Mouse (Mus musculus) MEL (cell line): ENCODE data around the gene Nrf1. TPM values are rescaled to one million over a fixed set of nuclear protein-coding genes. Genes with fewer than 3 reads are reported as not detected.

ENCODE experiments used
- DNase-seq: peaks from one replicate; pipeline ENCODE4 v3.0.0; 2011; ENCODE audit warnings: low read depth, low spot score
- H3K27ac ChIP-seq: 2 replicates; pipeline ENCODE4 v1.5.1; 2012; ENCODE audit warnings: low read depth, mild to moderate bottlenecking, control low read depth, low read length, moderate library complexity; ENCODE audit not compliant: control insufficient read depth
- H3K27me3 ChIP-seq, 2 experiments: fragments of 150-350 bp in 1 of 2; sonication (generic) in 1 of 2; 2 replicates each; pipeline ENCODE4 v1.6.1; 2012; ENCODE audit warnings: low read length in 2 of 2, mild to moderate bottlenecking in 2 of 2, improper control_type of control experiment in 1 of 2, moderate library complexity in 1 of 2; ENCODE audit not compliant: insufficient read depth in 2 of 2, control insufficient read depth in 1 of 2
- H3K36me3 ChIP-seq, 2 experiments: 2 replicates each; pipeline ENCODE4 v1.6.1; 2012 to 2014; ENCODE audit warnings: low read length in 2 of 2, improper control_type of control experiment in 1 of 2, inconsistent platforms in 1 of 2, mild to moderate bottlenecking in 1 of 2; ENCODE audit not compliant: insufficient read depth in 2 of 2, control insufficient read depth in 1 of 2
- H3K4me1 ChIP-seq, 2 experiments: fragments of 150-350 bp in 1 of 2; sonication (generic) in 1 of 2; 2 replicates each; pipeline ENCODE4 v1.6.1; 2012; ENCODE audit warnings: low read length in 2 of 2, improper control_type of control experiment in 1 of 2, mild to moderate bottlenecking in 1 of 2; ENCODE audit not compliant: insufficient read depth in 2 of 2, control insufficient read depth in 1 of 2
- H3K4me3 ChIP-seq, 2 experiments: fragments of 150-350 bp in 1 of 2; sonication (generic) in 1 of 2; 2 replicates each; pipeline ENCODE4 v1.5.1; 2012; ENCODE audit warnings: low read depth in 2 of 2, low read length in 2 of 2, mild to moderate bottlenecking in 2 of 2, moderate library complexity in 2 of 2, control low read depth in 1 of 2, improper control_type of control experiment in 1 of 2; ENCODE audit not compliant: control insufficient read depth in 1 of 2, insufficient read depth in 1 of 2
- H3K79me2 ChIP-seq: 2 replicates; pipeline ENCODE4 v1.6.1; 2012; ENCODE audit warnings: mild to moderate bottlenecking, low read length, moderate library complexity; ENCODE audit not compliant: control insufficient read depth, poor library complexity, insufficient read depth
- H3K9ac ChIP-seq: 2 replicates; pipeline ENCODE4 v1.6.1; 2012; ENCODE audit warnings: low read depth, mild to moderate bottlenecking, control low read depth, low read length, moderate library complexity; ENCODE audit not compliant: control insufficient read depth, poor library complexity, severe bottlenecking
- H3K9me3 ChIP-seq: fragments of 150-350 bp; sonication (generic); replicated peaks from 2 replicates; pipeline ENCODE4 v1.6.1; 2012; ENCODE audit warnings: mild to moderate bottlenecking, low read length, improper control_type of control experiment, moderate library complexity; ENCODE audit not compliant: insufficient read depth
- BHLHE40 ChIP-seq: IDR thresholded peaks from 2 replicates; pipeline ENCODE4 v1.6.1; 2012; ENCODE audit warnings: low read depth, mild to moderate bottlenecking, inconsistent platforms, low read length, improper control_type of control experiment, borderline replicate concordance
- CTCF ChIP-seq, 3 experiments: IDR thresholded peaks in 2 of 3; conservative IDR thresholded peaks in 1 of 3; 2 replicates each; pipeline ENCODE4 v1.5.1; 2011 to 2012; ENCODE audit warnings: low read length in 3 of 3, low read depth in 2 of 3, mild to moderate bottlenecking in 2 of 3, improper control_type of control experiment in 1 of 3, inconsistent platforms in 1 of 3, mixed read lengths in 1 of 3, moderate library complexity in 1 of 3; ENCODE audit not compliant: control insufficient read depth in 1 of 3, insufficient read depth in 1 of 3, poor library complexity in 1 of 3, severe bottlenecking in 1 of 3
- ETS1 ChIP-seq: IDR thresholded peaks from 2 replicates; pipeline ENCODE4 v1.6.1; 2012; ENCODE audit warnings: low read depth, mild to moderate bottlenecking, inconsistent platforms, low read length, improper control_type of control experiment, moderate library complexity
- HCFC1 ChIP-seq: IDR thresholded peaks from 2 replicates; pipeline ENCODE4 v1.6.1; 2012; ENCODE audit warnings: low read depth, mild to moderate bottlenecking, inconsistent platforms, low read length, improper control_type of control experiment, moderate library complexity
- MAFK ChIP-seq: IDR thresholded peaks from 2 replicates; pipeline ENCODE4 v1.6.1; 2011; ENCODE audit warnings: low read depth, mild to moderate bottlenecking, low read length, improper control_type of control experiment, borderline replicate concordance
- MEF2A ChIP-seq: IDR thresholded peaks from 2 replicates; pipeline ENCODE4 v1.6.1; 2014; ENCODE audit warnings: low read depth, mild to moderate bottlenecking, inconsistent platforms, low read length, improper control_type of control experiment; ENCODE audit not compliant: poor library complexity, insufficient replicate concordance, severe bottlenecking; ENCODE audit errors: extremely low read depth
- MYB ChIP-seq: IDR thresholded peaks from 2 replicates; pipeline ENCODE4 v1.6.1; 2011; ENCODE audit warnings: mild to moderate bottlenecking, low read depth, low read length, improper control_type of control experiment
- POLR2AphosphoS5 ChIP-seq: IDR thresholded peaks from 2 replicates; pipeline ENCODE4 v1.6.1; 2012; ENCODE audit warnings: low read depth, borderline replicate concordance, mild to moderate bottlenecking, inconsistent platforms, low read length, moderate library complexity, mixed read lengths
- RAD21 ChIP-seq: IDR thresholded peaks from 2 replicates; pipeline ENCODE4 v1.6.1; 2011; ENCODE audit warnings: mild to moderate bottlenecking, low read depth, low read length, improper control_type of control experiment
- RCOR1 ChIP-seq: IDR thresholded peaks from 2 replicates; pipeline ENCODE4 v1.6.1; 2012; ENCODE audit warnings: low read depth, mild to moderate bottlenecking, inconsistent platforms, low read length, improper control_type of control experiment
- SMC3 ChIP-seq: IDR thresholded peaks from 2 replicates; pipeline ENCODE4 v1.6.1; 2011; ENCODE audit warnings: low read depth, low read length, improper control_type of control experiment
- TBP ChIP-seq: IDR thresholded peaks from 2 replicates; pipeline ENCODE4 v1.8.0; 2011; ENCODE audit warnings: low read depth, low read length, improper control_type of control experiment
- USF1 ChIP-seq: IDR thresholded peaks from 2 replicates; pipeline ENCODE4 v1.6.1; 2014; ENCODE audit warnings: low read depth, mild to moderate bottlenecking, inconsistent platforms, low read length, improper control_type of control experiment, moderate library complexity
- ZC3H11A ChIP-seq: IDR thresholded peaks from 2 replicates; pipeline ENCODE4 v1.6.1; 2012; ENCODE audit warnings: low read depth, mild to moderate bottlenecking, inconsistent platforms, low read length, improper control_type of control experiment
- ZKSCAN1 ChIP-seq: IDR thresholded peaks from 2 replicates; pipeline ENCODE4 v1.6.1; 2012; ENCODE audit warnings: low read depth, mild to moderate bottlenecking, inconsistent platforms, low read length, improper control_type of control experiment, moderate library complexity
- polyA plus RNA-seq, 2 experiments: library from polyadenylated mRNA; stranded (reverse) in 1 of 2; unstranded in 1 of 2; fragments of >175 nt in 1 of 2; fragments of >200 nt in 1 of 2; gene quantifications; 2 replicates each; pipeline versions ENCODE4 v1.2.1 to v1.2.4; 2012; ENCODE audit warnings: low replicate concordance in 2 of 2, low read depth in 1 of 2; ENCODE audit not compliant: insufficient read length in 2 of 2, insufficient read depth in 1 of 2, missing spikeins in 1 of 2
- total RNA-seq: library from RNA; depleted of rRNA; stranded (reverse); fragments of 300-350 nt; gene quantifications from 2 replicates; pipeline ENCODE4 v1.2.3, GENCODE M21; 2012

Nrf1 gene
- total and polyA plus RNA-seq, 3 experiments, result 56.5 to 93.7 (median 60.4) TPM

DNA sequence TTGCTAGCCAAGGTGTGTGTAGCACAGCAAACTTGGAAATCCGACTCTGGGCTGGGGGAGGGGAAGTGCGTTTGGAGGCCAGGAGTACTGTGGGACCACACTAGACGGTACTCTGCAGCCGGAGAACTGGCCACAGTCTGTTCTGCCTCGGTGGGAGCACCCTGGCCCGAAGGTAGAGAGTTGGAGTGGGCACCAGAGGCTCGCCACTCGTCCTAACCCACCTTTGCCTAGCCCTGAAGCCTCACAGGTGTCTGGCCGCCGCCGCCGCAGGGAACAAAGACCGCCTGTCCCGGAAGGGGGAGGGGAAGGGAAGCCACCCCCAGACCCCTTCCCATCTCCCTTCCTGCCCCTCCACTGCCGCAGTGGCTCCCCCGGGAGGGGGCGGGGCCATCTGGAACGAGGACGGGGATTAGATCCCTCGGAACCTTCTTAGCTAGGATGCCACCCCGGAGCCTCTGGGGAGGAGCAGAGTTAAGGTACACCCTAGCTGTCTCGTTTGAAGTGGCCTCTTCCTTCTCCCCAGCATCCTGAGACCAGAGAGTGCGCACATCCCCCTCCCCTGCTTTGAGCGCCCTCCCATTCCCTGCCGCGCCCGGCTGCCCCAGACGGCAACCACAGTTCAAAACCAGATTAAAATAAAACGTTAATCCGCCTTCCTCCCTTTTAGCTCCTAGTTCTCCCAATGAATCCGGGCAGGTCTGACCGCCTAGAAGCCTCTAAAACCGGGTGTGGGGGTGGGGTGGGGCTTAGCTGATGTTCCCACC, 126.9 kb downstream of the Nrf1 start:
- H3K9me3 ChIP-seq, result no peaks in the 10 kb centered on the region
- H3K4me1 ChIP-seq, result peaks cover 0 to 6% of the 10 kb centered on the region in 2 experiments; a peak in 2 of 4 replicates
- TF ChIP-seq ETS1 (no peak), SMC3 (no peak), CTCF (IDR thresholded peaks at IDR 0.05 in 2 of 3, conservative IDR thresholded peaks at IDR 0.05 in 1 of 3; ENCODE audit: control insufficient read depth in 1 of 3, insufficient read depth in 1 of 3, low read depth in 2 of 3, low read length in 3 of 3, poor library complexity in 1 of 3, severe bottlenecking in 1 of 3) (no peak)
- TF ChIP-seq, all 39 proteins: peak for 0
- peak overlapping the region; percentile 49 for H3K9ac ChIP-seq
- no peak for DNase-seq
- no peaks in the 10 kb centered on the region for H3K27me3 ChIP-seq
- H3K79me2 ChIP-seq, result no peaks in the 10 kb centered on the region; the same call in 1 of the 2 replicates
- peak overlapping the region; percentile 61 to 96 for H3K4me3 ChIP-seq
- H3K27ac ChIP-seq, result no peak overlapping the region
- H3K36me3 ChIP-seq, result no peaks in the 10 kb centered on the region

DNA sequence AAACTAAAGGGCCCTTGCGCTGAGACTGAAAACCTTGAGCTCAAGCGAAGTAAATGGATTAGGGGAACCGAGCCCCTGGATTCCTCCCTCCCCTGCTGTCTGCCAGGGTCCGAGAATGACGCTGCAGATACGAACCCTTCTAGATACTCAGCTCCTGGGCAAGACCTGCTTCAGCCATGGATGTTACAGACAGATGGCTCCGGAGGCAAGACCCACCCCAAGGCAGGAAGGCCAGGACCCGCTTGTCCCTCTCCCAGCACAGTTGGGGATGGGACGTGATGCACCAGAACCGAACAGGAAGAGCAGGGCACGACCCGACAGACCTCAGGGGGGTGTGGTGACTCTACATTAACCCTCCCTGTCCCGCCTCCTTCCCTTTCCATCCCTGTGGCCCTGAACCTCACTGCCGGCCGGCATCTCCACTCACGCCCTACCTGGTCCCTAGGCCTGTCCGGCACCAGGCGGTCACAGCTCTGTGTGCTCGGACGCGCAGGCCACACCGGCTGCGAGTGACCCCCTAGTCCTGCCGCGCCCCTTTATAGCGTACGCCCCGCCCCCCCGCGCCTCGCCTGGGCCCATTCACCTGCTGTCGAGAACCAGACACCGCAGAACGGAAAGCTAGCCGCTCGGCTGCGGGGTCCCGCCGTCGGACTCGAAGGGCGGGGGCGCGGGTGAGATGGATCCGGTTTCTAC, 127.6 kb downstream of the Nrf1 start:
- no peak for TF ChIP-seq TBP
- no peak for TF ChIP-seq MEF2A
- no peak for TF ChIP-seq BHLHE40
- no peak for TF ChIP-seq MYB
- TF ChIP-seq RAD21, result no peak
- no peak for TF ChIP-seq ETS1
- TF ChIP-seq ZKSCAN1, result no peak
- no peak for TF ChIP-seq POLR2AphosphoS5
- TF ChIP-seq MAFK, result no peak
- no peak for TF ChIP-seq HCFC1
- no peak for TF ChIP-seq CTCF (IDR thresholded peaks at IDR 0.05 in 2 of 3, conservative IDR thresholded peaks at IDR 0.05 in 1 of 3; ENCODE audit: control insufficient read depth in 1 of 3, insufficient read depth in 1 of 3, low read depth in 2 of 3, low read length in 3 of 3, poor library complexity in 1 of 3, severe bottlenecking in 1 of 3)
- no peak for TF ChIP-seq USF1
- no peak for TF ChIP-seq RCOR1
- no peak for TF ChIP-seq ZC3H11A
- H3K9me3 ChIP-seq, result no peaks in the 10 kb centered on the region
- no peaks in the 10 kb centered on the region for H3K27me3 ChIP-seq
- H3K4me1 ChIP-seq, result peaks cover 0 to 6% of the 10 kb centered on the region in 2 experiments; a peak in 2 of 4 replicates
- H3K36me3 ChIP-seq, result no peaks in the 10 kb centered on the region
- DNase-seq, result no peak
- H3K9ac ChIP-seq, result no peak overlapping the region
- no peak overlapping the region for H3K4me3 ChIP-seq
- H3K27ac ChIP-seq, result no peak overlapping the region
- H3K79me2 ChIP-seq, result no peaks in the 10 kb centered on the region; the same call in 1 of the 2 replicates
